Mouse (Mus musculus) spleen, postnatal 14 days (tissue): ENCODE measurements around the gene Dhx9.
A peak's percentile ranks its signal among the peaks of the same experiment; 100 is the strongest.
"Not testable (repeated sequence)": the region's sequence is repeated elsewhere in the genome, so short reads cannot be mapped to it uniquely, and the experiment has no call there.

Experiments
- DNase-seq, 2 experiments: peaks; one replicate each; pipeline ENCODE4 v3.0.0; 2021 to 2022; ENCODE audit warnings: low spot score in 2 of 2

The Dhx9 gene

GRCm38 (mm10) chr1:153486120-153486519 lies 1.3 kb downstream of the Dhx9 start:
- DNase-seq: not testable (repeated sequence)

GRCm38 (mm10) chr1:153485201-153485796 lies 2.2 kb downstream of the Dhx9 start:
- no peak for DNase-seq

GRCm38 (mm10) chr1:153481025-153481412 lies 6.4 kb downstream of the Dhx9 start:
- no peak for DNase-seq

GRCm38 (mm10) chr1:153480386-153481024 lies 7.0 kb downstream of the Dhx9 start:
- DNase-seq: peak; percentile 64 to 79

GRCm38 (mm10) chr1:153479296-153479695 lies 8.2 kb downstream of the Dhx9 start:
- no peak for DNase-seq

- no peak for DNase-seq
Measured at GRCm38 (mm10) chr1:153461796-153462195, 25.7 kb downstream of the Dhx9 start.

GRCm38 (mm10) chr1:153456137-153456536 lies 31.3 kb downstream of the Dhx9 start:
- no peak for DNase-seq

GRCm38 (mm10) chr1:153453146-153453642 lies 34.3 kb downstream of the Dhx9 start:
- DNase-seq: no peak

- peak; percentile 28 to 43 for DNase-seq
Measured at GRCm38 (mm10) chr1:153451237-153452154, 36.0 kb downstream of the Dhx9 start.

GRCm38 (mm10) chr1:153446120-153446831 lies 41.2 kb downstream of the Dhx9 start:
- no peak for DNase-seq

GRCm38 (mm10) chr1:153443632-153444031 lies 43.8 kb downstream of the Dhx9 start:
- no peak for DNase-seq

GRCm38 (mm10) chr1:153443019-153443418 lies 44.4 kb downstream of the Dhx9 start:
- DNase-seq: no peak

GRCm38 (mm10) chr1:153441656-153442055 lies 45.8 kb downstream of the Dhx9 start:
- no peak for DNase-seq

GRCm38 (mm10) chr1:153440752-153441151 lies 46.7 kb downstream of the Dhx9 start:
- DNase-seq: no peak

GRCm38 (mm10) chr1:153437536-153437935 lies 49.9 kb downstream of the Dhx9 start:
- DNase-seq: no peak

GRCm38 (mm10) chr1:153433851-153434589 lies 53.4 kb downstream of the Dhx9 start:
- no peak for DNase-seq

- DNase-seq: no peak
Measured at GRCm38 (mm10) chr1:153432329-153432728, 55.1 kb downstream of the Dhx9 start.

- no peak for DNase-seq
Measured at GRCm38 (mm10) chr1:153431701-153432100, 55.8 kb downstream of the Dhx9 start.

- no peak for DNase-seq
Measured at GRCm38 (mm10) chr1:153431158-153431557, 56.3 kb downstream of the Dhx9 start.

- peak; percentile 49 to 63 for DNase-seq
Measured at GRCm38 (mm10) chr1:153424770-153425584, 62.5 kb downstream of the Dhx9 start, which contains the start of gene Shcbp1l. TSS of gene Shcbp1l (plus strand) at chr1:153425162.
